In the genomic region with DNA sequence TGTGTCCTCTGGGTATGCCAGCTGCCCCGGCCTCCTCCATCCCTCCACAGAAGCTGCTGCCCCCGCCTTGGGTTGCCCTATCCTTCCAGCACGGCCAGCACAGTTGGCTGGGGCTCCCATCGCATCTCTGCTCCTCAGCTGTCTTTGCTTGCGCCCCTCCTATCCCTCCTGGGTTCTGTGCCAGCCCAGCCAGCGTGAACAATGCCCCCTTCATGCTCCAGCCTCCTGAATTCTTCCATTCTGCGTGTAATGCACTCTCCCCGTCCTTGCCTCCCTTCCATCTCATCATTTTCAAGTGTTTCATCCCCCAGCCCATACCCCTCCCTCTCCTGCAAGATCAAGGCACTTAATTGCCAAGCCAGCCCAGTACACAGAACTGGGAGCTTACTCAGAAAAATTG, we compare ENCODE assay signal across 9 mouse cellular contexts.
A peak's percentile ranks its signal among the peaks of the same experiment; 100 is the strongest.
DNase-seq lines count a peak whose midpoint lies in the region; ATAC-seq and TF ChIP-seq lines count a peak whose summit lies in the region.
"Had no signal": no experiment of that assay in that cellular context is flagged by ENCODE, and none has a peak within 500 bp of the region (broad histone marks: within the 10 kb centered on the region; RNA-seq: fewer than 3 reads in every experiment).

No protein-coding gene starts in this region.

- no peak for ATAC-seq in lung, postnatal 0 days

- no peaks in the 10 kb centered on the region for H3K9me3 ChIP-seq in lung, postnatal 0 days (ENCODE audit: low read length)

- no peaks in the 10 kb centered on the region for H3K4me1 ChIP-seq in lung, postnatal 0 days (ENCODE audit: insufficient read depth, low read depth, low read length)

- WGBS in lung, postnatal 0 days = 46% methylated on average over 8 of the region's 8 CpGs

- no peak overlapping the region for H3K27ac ChIP-seq in lung, postnatal 0 days (ENCODE audit: low read length)

- no peak for TF ChIP-seq CTCF in lung, postnatal 0 days (IDR thresholded peaks at IDR 0.05)

- H3K27me3 ChIP-seq in lung, postnatal 0 days (replicated peaks; ENCODE audit: insufficient read depth, low read length) = no peaks in the 10 kb centered on the region

- intact Hi-C loops in left cerebral cortex, postnatal 14 days (cut with DNase I) = loop anchor here (5.0 to 10.0 kb wide), 4 partner anchors 115 to 1088 kb away; a partner anchor contains a TSS

- no peak for TF ChIP-seq EP300 in lung, postnatal 0 days (IDR thresholded peaks at IDR 0.05)

- H3K4me2 ChIP-seq in lung, postnatal 0 days (replicated peaks; ENCODE audit: low read depth, low read length) = no peak overlapping the region

- no peak overlapping the region for H3K4me3 ChIP-seq in lung, postnatal 0 days (ENCODE audit: low read depth, low read length)

- H3K9ac ChIP-seq in lung, postnatal 0 days (replicated peaks; ENCODE audit: low read depth) = no peak overlapping the region

- DNase-seq in layer of hippocampus, adult 11-12 months (ENCODE audit: low spot score) = peak; percentile 64
- no peak for DNase-seq in layer of hippocampus, adult 9-10 months (ENCODE audit: low spot score)
- peak; percentile 38 to 61 for DNase-seq in frontal cortex, postnatal 14 days (ENCODE audit: low spot score in 2 of 2)
- peak; percentile 58 to 65 for DNase-seq in left cerebral cortex, postnatal 14 days (ENCODE audit: low spot score in 2 of 2)
- peak; percentile 56 for DNase-seq in right cerebral cortex, postnatal 4 days
- DNase-seq in urinary bladder, adult 18-20 months (ENCODE audit: low spot score in 2 of 2) = no peak
- DNase-seq in T-cell, adult 2 months (ENCODE audit: low spot score) = no peak
- DNase-seq in lung, postnatal 0 days (ENCODE audit: low spot score) = no peak
- DNase-seq: kidney, adult 8-10 months had no signal

- no peaks in the 10 kb centered on the region for H3K36me3 ChIP-seq in lung, postnatal 0 days (ENCODE audit: insufficient read depth, low read length)

Comparison
In these comparisons a context has a peak if more than half of its experiments do, and no peak if none do; other contexts are left out.
1. DNase-seq: peak in layer of hippocampus, adult 11-12 months (single experiment), frontal cortex, postnatal 14 days (2 of 2), left cerebral cortex, postnatal 14 days (2 of 2) and right cerebral cortex, postnatal 4 days (single experiment); none in layer of hippocampus, adult 9-10 months (single experiment), urinary bladder, adult 18-20 months (0 of 2), T-cell, adult 2 months (single experiment) and lung, postnatal 0 days (single experiment).